ENCODE assay signal across 30 mouse cellular contexts in genomic region chr3:105928781-105929180, GRCm38 (mm10). TPM values are rescaled to one million over a fixed set of nuclear protein-coding genes. Genes with fewer than 3 reads are reported as not detected.
"Had no signal": no experiment of that assay in that cellular context is flagged by ENCODE, and none has a peak within 500 bp of the region (broad histone marks: within the 10 kb centered on the region; RNA-seq: fewer than 3 reads in every experiment).

No protein-coding gene starts in this region.

- H3K4me1 ChIP-seq: heart, embryonic 12.5 days; hindbrain, embryonic 10.5 days; hindbrain, embryonic 12.5 days; hindbrain, embryonic 15.5 days; limb, embryonic 10.5 days; limb, embryonic 12.5 days had no signal

- H3K4me3 ChIP-seq: gastrocnemius, adult 2 months; heart, embryonic 10.5 days; heart, embryonic 12.5 days; hindbrain, embryonic 10.5 days; hindbrain, embryonic 12.5 days; hindbrain, embryonic 15.5 days; kidney, embryonic 15.5 days; left cerebral cortex, adult 2 months; limb, embryonic 10.5 days; limb, embryonic 12.5 days had no signal

- H3K27me3 ChIP-seq: heart, embryonic 12.5 days; hindbrain, embryonic 12.5 days; hindbrain, embryonic 15.5 days; kidney, embryonic 15.5 days; limb, embryonic 12.5 days had no signal

- ATAC-seq: hindbrain, postnatal 0 days; intestine, embryonic 16.5 days had no signal

- H3K27ac ChIP-seq: gastrocnemius, adult 2 months; heart, embryonic 10.5 days; hindbrain, embryonic 10.5 days; hindbrain, embryonic 12.5 days; hindbrain, embryonic 15.5 days; hindbrain, postnatal 0 days; kidney, embryonic 15.5 days; kidney, postnatal 0 days; left cerebral cortex, adult 2 months; limb, embryonic 10.5 days; limb, embryonic 12.5 days had no signal

- DNase-seq: gastrocnemius, adult 2 months; gastrocnemius, postnatal 10 days; gastrocnemius, postnatal 25 days; heart, adult 18-20 months; heart, postnatal 10 days; heart, postnatal 4 days; kidney, adult 11 months; kidney, adult 2 months; kidney, adult 9 months; kidney, postnatal 14 days; kidney, postnatal 36 days; layer of hippocampus, adult 9-11 months; layer of hippocampus, postnatal 36 days; liver had no signal

- H3K9ac ChIP-seq: heart, embryonic 12.5 days; hindbrain, embryonic 12.5 days; hindbrain, embryonic 15.5 days; kidney, embryonic 15.5 days; limb, embryonic 12.5 days had no signal

- H3K4me2 ChIP-seq: heart, embryonic 12.5 days; hindbrain, embryonic 12.5 days; hindbrain, embryonic 15.5 days; kidney, embryonic 15.5 days; limb, embryonic 12.5 days; liver, embryonic 11.5 days had no signal

- H3K36me3 ChIP-seq: heart, embryonic 10.5 days; heart, embryonic 12.5 days; hindbrain, embryonic 10.5 days; hindbrain, embryonic 12.5 days; hindbrain, embryonic 15.5 days; kidney, embryonic 15.5 days; limb, embryonic 10.5 days; limb, embryonic 12.5 days had no signal

- H3K9me3 ChIP-seq: heart, embryonic 10.5 days; heart, embryonic 12.5 days; hindbrain, embryonic 10.5 days; hindbrain, embryonic 12.5 days; hindbrain, embryonic 15.5 days; kidney, embryonic 15.5 days; limb, embryonic 10.5 days; limb, embryonic 12.5 days had no signal

RNA-seq across cellular contexts. Expression of gene Tmigd3, which starts 58.1 kb away (rescaled TPM):
- total RNA-seq: gastrocnemius, adult 2 months; gastrocnemius, postnatal 25 days; gastrocnemius, postnatal 4 days; heart, postnatal 10 days; heart, postnatal 25 days; hindbrain, postnatal 0 days; layer of hippocampus, postnatal 36 days; left cerebral cortex, postnatal 36 days had no signal
- polyA plus RNA-seq: hindbrain, embryonic 10.5 days; hindbrain, embryonic 12.5 days; hindbrain, embryonic 15.5 days; hindbrain, postnatal 0 days; kidney, embryonic 15.5 days; limb, embryonic 10.5 days had no signal
